ENCODE assay signal across 27 mouse cellular contexts in the genomic region with DNA sequence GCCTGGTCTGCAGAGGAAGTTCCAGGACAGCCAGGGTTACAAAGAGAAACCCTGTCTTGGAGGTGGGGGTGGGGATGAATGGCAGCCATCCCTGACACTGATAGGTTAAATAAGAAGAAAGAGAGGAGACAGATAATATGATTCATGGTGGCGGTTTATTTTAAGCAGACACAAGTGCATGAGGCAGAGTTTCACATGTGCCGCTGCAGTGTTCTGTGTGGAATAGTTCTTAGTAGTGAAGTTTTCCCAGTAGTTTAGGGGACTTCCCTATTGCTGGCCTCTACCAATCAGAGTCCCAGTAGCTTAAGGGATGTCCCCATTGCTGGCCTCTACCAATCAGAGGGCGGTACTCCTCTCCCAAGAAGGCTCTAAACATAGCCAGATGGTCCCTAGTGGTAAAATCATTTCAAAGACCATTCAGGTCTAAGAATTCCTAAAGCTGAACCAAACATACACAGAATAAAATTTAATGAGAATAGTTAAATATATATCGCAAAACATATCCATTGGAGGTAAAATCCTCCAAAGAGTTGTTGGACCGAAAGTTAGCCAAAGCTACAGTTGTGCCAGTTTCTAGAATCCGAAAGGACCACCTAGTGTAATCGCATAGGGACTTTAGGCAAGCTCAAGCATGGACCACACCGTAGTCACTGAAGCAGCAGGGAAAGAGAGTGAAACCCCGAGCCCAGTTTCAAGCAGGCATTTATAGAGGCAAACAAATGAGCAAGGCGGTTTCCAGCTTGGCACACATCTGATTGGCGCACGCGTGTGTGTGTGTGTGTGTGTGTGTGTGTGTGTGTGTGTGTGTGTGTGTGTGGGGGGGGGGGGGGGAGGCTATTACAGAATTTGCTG.
DNase-seq lines count a peak whose midpoint lies in the region; ATAC-seq and TF ChIP-seq lines count a peak whose summit lies in the region.
"Had no signal": no experiment of that assay in that cellular context is flagged by ENCODE, and none has a peak within 500 bp of the region (broad histone marks: within the 10 kb centered on the region; RNA-seq: fewer than 3 reads in every experiment).

No protein-coding gene starts in this region.

- peak; percentile 73 for ATAC-seq in heart, postnatal 0 days (ENCODE audit: insufficient read depth, low read depth)
- peak; percentile 76 for ATAC-seq in limb, embryonic 14.5 days (ENCODE audit: low FRiP score, low read depth)
- ATAC-seq: forebrain, embryonic 15.5 days; intestine, postnatal 0 days had no signal

- no peak overlapping the region for H3K9ac ChIP-seq in heart, postnatal 0 days (replicated peaks; ENCODE audit: low read depth, low read length)
- H3K9ac ChIP-seq in limb, embryonic 14.5 days (ENCODE audit: low read depth, low read length, severe bottlenecking) = no peak overlapping the region
- H3K9ac ChIP-seq: embryonic facial prominence, embryonic 13.5 days; forebrain, embryonic 12.5 days; forebrain, embryonic 15.5 days; hindbrain, embryonic 15.5 days had no signal

- H3K9me3 ChIP-seq in heart, postnatal 0 days (replicated peaks; ENCODE audit: control insufficient read depth, low read length) = no peaks in the 10 kb centered on the region
- H3K9me3 ChIP-seq in heart, embryonic 10.5 days = no peaks in the 10 kb centered on the region
- no peaks in the 10 kb centered on the region for H3K9me3 ChIP-seq in limb, embryonic 14.5 days (ENCODE audit: control insufficient read depth, low read length)
- H3K9me3 ChIP-seq: embryonic facial prominence, embryonic 10.5 days; embryonic facial prominence, embryonic 13.5 days; forebrain, embryonic 12.5 days; forebrain, embryonic 15.5 days; hindbrain, embryonic 10.5 days; hindbrain, embryonic 15.5 days had no signal

- no peak for TF ChIP-seq POLR2A in limb, embryonic 14.5 days (IDR thresholded peaks at IDR 0.05; ENCODE audit: borderline replicate concordance, extremely low read depth, insufficient read depth, insufficient read length)

- H3K4me1 ChIP-seq in heart, postnatal 0 days (ENCODE audit: control insufficient read depth, insufficient read depth) = peaks cover 8% of the 10 kb centered on the region
- H3K4me1 ChIP-seq in heart, embryonic 10.5 days = peaks cover 32% of the 10 kb centered on the region
- H3K4me1 ChIP-seq in limb, embryonic 14.5 days (ENCODE audit: control insufficient read depth, insufficient read depth, low read length) = no peaks in the 10 kb centered on the region
- H3K4me1 ChIP-seq: embryonic facial prominence, embryonic 10.5 days; forebrain, embryonic 12.5 days; hindbrain, embryonic 10.5 days; hindbrain, embryonic 15.5 days had no signal

- no peak for TF ChIP-seq CTCF in heart, postnatal 0 days (IDR thresholded peaks at IDR 0.05; ENCODE audit: low read depth)

- no peaks in the 10 kb centered on the region for H3K27me3 ChIP-seq in heart, postnatal 0 days (ENCODE audit: control insufficient read depth, insufficient read depth, low read length)
- H3K27me3 ChIP-seq in heart, embryonic 10.5 days (ENCODE audit: insufficient read depth, poor library complexity, severe bottlenecking) = no peaks in the 10 kb centered on the region
- H3K27me3 ChIP-seq in limb, embryonic 14.5 days (ENCODE audit: control insufficient read depth, insufficient read depth, low read length) = no peaks in the 10 kb centered on the region
- H3K27me3 ChIP-seq: embryonic facial prominence, embryonic 13.5 days; forebrain, embryonic 12.5 days; forebrain, embryonic 15.5 days; hindbrain, embryonic 15.5 days had no signal

- no peaks in the 10 kb centered on the region for H3K36me3 ChIP-seq in heart, postnatal 0 days (replicated peaks; ENCODE audit: control insufficient read depth, insufficient read depth, low read length)
- no peaks in the 10 kb centered on the region for H3K36me3 ChIP-seq in heart, embryonic 10.5 days
- H3K36me3 ChIP-seq in limb, embryonic 14.5 days (ENCODE audit: control insufficient read depth, insufficient read depth, low read length) = no peaks in the 10 kb centered on the region
- H3K36me3 ChIP-seq: embryonic facial prominence, embryonic 10.5 days; embryonic facial prominence, embryonic 13.5 days; forebrain, embryonic 12.5 days; forebrain, embryonic 15.5 days; hindbrain, embryonic 10.5 days; hindbrain, embryonic 15.5 days had no signal

- DNase-seq in heart, adult 11 months = peak; percentile 61
- no peak for DNase-seq in heart, postnatal 14 days
- no peak for DNase-seq in heart, postnatal 0 days (ENCODE audit: low spot score)
- DNase-seq in heart, embryonic 10.5 days (ENCODE audit: low spot score) = no peak
- peak; percentile 51 for DNase-seq in A20 (ENCODE audit: low read depth, low spot score)
- peak; percentile 38 for DNase-seq in limb, embryonic 14.5 days (ENCODE audit: low spot score)
- DNase-seq in thymus, postnatal 14 days = no peak
- DNase-seq in kidney, adult 9 months = no peak
- DNase-seq: adrenal gland, adult 2 months; adrenal gland, postnatal 14 days; B cell, adult 2 months; cerebellum, adult 11-12 months; cerebellum, adult 8-10 months; cerebellum, postnatal 10 days; cerebellum, postnatal 36 days; embryo, embryonic 11 days; gastrocnemius, postnatal 25 days; heart, postnatal 36 days had no signal

- no peak overlapping the region for H3K27ac ChIP-seq in heart, postnatal 0 days (ENCODE audit: low read depth)
- no peak overlapping the region for H3K27ac ChIP-seq in heart, embryonic 10.5 days
- no peak overlapping the region for H3K27ac ChIP-seq in limb, embryonic 14.5 days (replicated peaks; ENCODE audit: low read depth, low read length)
- H3K27ac ChIP-seq: embryonic facial prominence, embryonic 10.5 days; embryonic facial prominence, embryonic 13.5 days; forebrain, embryonic 12.5 days; forebrain, embryonic 15.5 days; hindbrain, embryonic 10.5 days; hindbrain, embryonic 15.5 days had no signal

- no peak overlapping the region for H3K4me3 ChIP-seq in heart, postnatal 0 days (ENCODE audit: low read depth, low read length)
- no peak overlapping the region for H3K4me3 ChIP-seq in heart, embryonic 10.5 days
- H3K4me3 ChIP-seq in limb, embryonic 14.5 days (replicated peaks; ENCODE audit: low read length) = no peak overlapping the region
- H3K4me3 ChIP-seq: embryonic facial prominence, embryonic 10.5 days; embryonic facial prominence, embryonic 13.5 days; erythroblast, embryonic 14.5 days; forebrain, embryonic 12.5 days; forebrain, embryonic 15.5 days; hindbrain, embryonic 10.5 days; hindbrain, embryonic 15.5 days had no signal

- no peak overlapping the region for H3K4me2 ChIP-seq in heart, postnatal 0 days (ENCODE audit: low read depth, low read length)
- no peak overlapping the region for H3K4me2 ChIP-seq in limb, embryonic 14.5 days (replicated peaks; ENCODE audit: low read depth, low read length, severe bottlenecking)
- H3K4me2 ChIP-seq: embryonic facial prominence, embryonic 13.5 days; forebrain, embryonic 12.5 days; forebrain, embryonic 15.5 days; heart, embryonic 11.5 days; hindbrain, embryonic 15.5 days had no signal

- intact Hi-C loops in heart, postnatal 14 days (cut with DNase I) = no loop called here

- 78% methylated on average over 13 of the region's 13 CpGs for WGBS in heart, postnatal 0 days
- 87% methylated on average over 13 of the region's 13 CpGs for WGBS in heart, embryonic 10.5 days
- 65% methylated on average over 13 of the region's 13 CpGs for WGBS in limb, embryonic 14.5 days

- no peak for TF ChIP-seq EP300 in heart, postnatal 0 days (IDR thresholded peaks at IDR 0.05; ENCODE audit: low read depth)

Comparison
In these comparisons a context has a peak if more than half of its experiments do, and no peak if none do; other contexts are left out.
1. DNase-seq: peak in heart, adult 11 months (single experiment), A20 (single experiment) and limb, embryonic 14.5 days (single experiment); none in heart, postnatal 14 days (0 of 2), heart, postnatal 0 days (single experiment), heart, embryonic 10.5 days (single experiment), thymus, postnatal 14 days (single experiment) and kidney, adult 9 months (single experiment).